Mouse (Mus musculus) heart, adult 8-10 months (tissue): ENCODE data around the gene Arhgap10. TPM values are rescaled to one million over a fixed set of nuclear protein-coding genes. Genes with fewer than 3 reads are reported as not detected.
A peak's percentile ranks its signal among the peaks of the same experiment; 100 is the strongest.

Experiments
- DNase-seq: peaks from one replicate; pipeline ENCODE4 v3.0.0; 2022; ENCODE audit warnings: low spot score
- total RNA-seq, 4 experiments: library from RNA; stranded (reverse); gene quantifications; 2 replicates each; pipeline ENCODE4 v1.2.4; 2022

Gene Arhgap10
- total RNA-seq, 4 experiments from 2014 or later, result 48.4 to 53.0 (median 51.7) TPM

DNA sequence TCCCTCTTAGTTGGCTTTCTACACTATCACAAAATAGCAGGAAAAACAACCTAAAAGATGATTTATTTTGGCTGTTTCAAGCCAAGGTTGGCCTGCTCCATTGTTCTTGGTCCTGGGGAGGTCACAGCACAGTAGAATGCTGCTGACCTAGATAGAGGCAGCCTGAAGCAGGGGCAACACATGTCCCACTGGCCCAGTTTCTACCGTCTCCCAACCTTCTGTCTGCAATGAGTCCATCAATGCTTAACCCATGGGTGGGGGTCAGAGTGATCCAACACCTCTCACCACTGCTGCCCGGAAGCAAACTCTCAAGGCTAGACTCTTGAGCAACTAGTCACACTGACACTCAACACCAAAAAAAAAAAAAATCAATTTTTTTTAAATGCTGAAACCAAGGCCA lies 31.0 kb downstream of the Arhgap10 start:
- DNase-seq, result no peak

DNA sequence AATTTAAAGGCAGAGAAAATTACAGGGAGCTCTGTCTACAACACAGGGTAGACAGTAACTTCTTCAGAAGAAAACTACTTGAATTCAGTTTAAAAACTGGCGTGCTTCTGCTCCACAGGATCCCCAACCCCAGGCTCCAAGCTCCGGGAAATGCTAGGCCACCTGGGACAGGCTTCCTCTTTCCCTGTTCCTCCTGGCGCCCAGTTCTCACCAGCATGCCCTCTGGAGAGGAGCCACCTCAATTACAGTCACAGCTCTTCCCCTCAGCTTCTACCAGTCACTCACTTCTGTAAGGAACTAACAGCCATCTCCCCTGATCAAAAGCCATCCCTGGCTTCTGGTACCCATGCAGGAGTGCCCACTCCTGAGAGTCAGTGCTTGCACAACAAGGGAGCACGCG lies 32.9 kb downstream of the Arhgap10 start:
- no peak for DNase-seq

DNA sequence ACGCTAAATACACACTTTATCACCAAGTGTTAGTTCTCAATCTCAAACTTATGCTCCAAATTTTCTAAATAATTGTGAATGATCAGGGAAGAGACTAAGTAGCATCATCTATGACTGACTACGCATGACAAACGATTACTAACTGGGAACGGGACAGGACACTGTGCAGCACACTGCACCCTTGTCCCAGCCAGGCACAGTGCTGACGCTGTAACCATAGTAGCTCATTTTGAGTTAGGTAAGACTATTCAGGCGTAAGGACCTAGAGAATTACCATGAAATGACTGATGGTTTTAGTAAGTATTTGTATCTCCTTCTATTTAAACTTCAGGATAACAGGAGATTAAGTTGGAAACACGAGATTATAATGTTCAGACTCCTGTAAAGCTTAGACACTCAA lies 33.5 kb downstream of the Arhgap10 start:
- no peak for DNase-seq

GRCm38 (mm10) chr8:77483676-77484075 lies 34.1 kb downstream of the Arhgap10 start:
- no peak for DNase-seq

- DNase-seq, result peak; percentile 46
These were observed 36.0 kb downstream of the Arhgap10 start for GRCm38 (mm10) chr8:77481791-77482190.

DNA sequence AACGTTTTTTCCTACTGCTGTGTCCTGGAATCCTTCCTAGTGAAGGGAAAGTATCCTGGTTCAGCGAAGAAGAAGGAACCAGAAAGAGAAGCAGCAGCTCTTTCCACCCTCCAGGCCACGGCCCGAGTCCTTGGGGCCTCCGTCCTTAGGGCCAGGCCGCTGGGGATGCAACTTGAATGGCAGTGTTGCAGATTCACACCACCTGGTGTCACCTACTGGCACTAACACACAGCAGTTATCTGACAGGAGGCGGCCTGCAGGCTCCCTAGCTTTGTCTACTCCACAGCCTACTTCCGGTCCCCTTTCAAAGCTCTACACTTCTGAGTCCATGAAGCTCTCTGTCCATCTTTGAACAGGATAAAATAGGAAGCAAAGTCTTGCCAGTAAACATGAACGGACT lies 37.8 kb downstream of the Arhgap10 start:
- DNase-seq, result no peak

DNA sequence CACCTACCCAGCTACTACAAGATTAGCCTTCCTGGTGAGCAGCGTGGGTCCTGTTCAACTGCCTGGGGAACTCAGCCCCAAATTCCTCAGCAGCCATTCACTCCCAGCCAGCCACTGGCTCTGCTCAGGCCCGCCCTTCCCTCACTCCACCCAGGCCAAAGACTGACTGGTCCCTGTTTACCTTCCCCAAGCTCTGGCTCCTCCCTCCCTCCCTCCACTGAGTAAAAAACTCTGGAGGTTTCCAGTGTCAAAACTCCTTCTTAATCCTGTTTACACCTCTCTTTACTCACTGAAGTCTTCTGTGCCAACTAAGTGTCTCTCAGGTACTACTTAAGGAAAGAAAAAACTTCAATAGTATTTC lies 38.9 kb downstream of the Arhgap10 start:
- DNase-seq, result no peak

DNA sequence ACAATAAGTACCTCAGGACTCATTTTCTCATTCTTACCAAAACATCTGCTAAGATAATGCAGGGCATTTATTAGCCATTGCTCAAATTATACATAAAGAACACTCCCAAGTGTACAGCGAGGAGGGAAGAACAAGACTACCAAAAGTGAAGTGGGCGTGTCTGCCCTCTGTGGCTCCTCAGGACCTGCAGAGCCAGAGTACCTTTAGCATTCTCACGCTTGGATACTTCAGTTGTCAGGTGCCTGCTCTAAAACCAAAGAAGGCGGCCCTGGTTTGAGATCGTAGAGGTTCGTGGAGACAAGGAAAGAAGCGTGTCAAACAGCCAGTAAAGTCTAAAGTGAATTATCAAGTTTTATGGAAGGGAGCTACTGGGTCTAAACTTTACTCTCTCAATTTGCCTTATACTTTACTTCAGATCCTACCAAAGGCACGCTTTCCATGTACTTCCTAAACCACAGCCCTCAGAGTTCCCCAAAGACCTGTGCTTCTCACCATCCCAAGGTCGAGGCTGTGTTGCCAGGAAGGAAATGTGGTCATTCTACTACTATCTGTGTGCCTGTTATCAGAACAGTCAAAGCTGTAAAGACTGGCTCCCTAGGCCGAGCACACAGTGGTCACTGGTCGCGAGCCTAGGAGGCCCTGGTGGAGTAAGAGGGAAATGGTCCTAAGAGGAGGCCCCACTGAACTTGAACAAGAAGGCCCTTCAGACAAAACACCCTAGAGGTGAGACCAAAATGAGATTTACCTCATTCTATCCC lies 39.4 kb downstream of the Arhgap10 start:
- no peak for DNase-seq

- DNase-seq, result no peak
These were observed 40.1 kb downstream of the Arhgap10 start for GRCm38 (mm10) chr8:77477684-77478083.

- no peak for DNase-seq
These were observed 43.1 kb downstream of the Arhgap10 start for GRCm38 (mm10) chr8:77474614-77475013.

- DNase-seq, result no peak
These were observed 44.0 kb downstream of the Arhgap10 start for GRCm38 (mm10) chr8:77473773-77474172.

DNA sequence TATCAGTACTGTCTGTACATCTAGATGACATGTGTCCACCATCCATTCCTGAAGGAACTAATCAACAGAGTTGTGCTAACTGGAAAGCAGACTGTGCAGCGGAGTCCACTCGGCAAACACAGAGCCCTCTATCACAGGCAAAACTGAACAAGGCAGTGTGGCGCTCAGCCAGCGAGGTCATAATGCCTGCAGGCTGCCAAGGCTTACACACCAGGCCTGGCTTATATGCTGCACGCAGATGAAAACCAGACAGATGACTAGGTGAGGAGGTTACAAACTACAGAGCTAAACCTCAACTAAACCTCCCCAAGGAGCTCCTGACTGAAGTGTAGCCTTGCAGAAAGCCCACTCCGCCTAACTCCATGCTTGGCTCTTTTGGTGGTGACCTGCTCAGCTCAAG lies 44.4 kb downstream of the Arhgap10 start:
- DNase-seq, result peak; percentile 75

GRCm38 (mm10) chr8:77461392-77461791 lies 56.4 kb downstream of the Arhgap10 start:
- DNase-seq, result no peak

- DNase-seq, result no peak
These were observed 57.4 kb downstream of the Arhgap10 start for GRCm38 (mm10) chr8:77460363-77460762.

GRCm38 (mm10) chr8:77459696-77460095 lies 58.1 kb downstream of the Arhgap10 start:
- DNase-seq, result no peak

- no peak for DNase-seq
These were observed 59.2 kb downstream of the Arhgap10 start for GRCm38 (mm10) chr8:77458575-77458974.

DNA sequence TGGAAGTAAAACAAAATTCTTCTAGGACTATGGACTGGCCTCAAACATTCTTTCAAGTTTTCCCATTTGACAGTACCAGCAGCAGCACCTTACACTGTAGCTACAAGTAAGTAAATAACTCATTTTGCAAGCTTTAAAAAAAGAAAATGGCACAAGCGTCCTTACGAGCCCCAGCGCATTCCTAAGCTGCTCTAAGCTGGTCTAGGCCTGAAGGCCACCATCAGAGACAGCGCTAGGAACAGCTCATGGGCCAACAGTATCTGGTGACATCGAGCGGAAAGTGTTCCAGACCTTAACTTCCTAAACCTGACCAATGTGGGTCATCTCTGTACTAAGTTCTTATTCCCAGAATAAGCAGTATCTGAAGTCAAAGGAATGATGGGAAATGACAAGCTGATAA lies 61.5 kb downstream of the Arhgap10 start:
- DNase-seq, result no peak

DNA sequence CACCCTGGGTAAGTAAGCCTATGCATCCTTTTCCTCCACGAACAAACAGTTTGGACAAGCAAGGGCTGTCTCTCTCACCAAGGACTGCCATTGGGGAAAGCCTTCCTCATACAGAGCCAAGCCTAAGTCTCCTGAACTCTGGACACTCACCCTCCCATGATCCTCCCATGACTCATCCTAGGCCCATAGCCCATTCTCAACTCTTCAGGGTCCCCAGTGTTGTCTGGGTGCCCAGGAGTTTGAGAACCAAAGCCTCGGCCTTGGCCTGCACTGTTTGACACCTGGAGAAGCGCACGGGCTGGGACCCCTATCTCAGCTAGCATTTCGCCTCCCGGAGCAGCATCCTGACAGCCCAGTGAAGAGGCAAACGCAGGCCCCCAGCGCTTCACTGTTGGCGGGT lies 63.9 kb downstream of the Arhgap10 start:
- DNase-seq, result no peak

DNA sequence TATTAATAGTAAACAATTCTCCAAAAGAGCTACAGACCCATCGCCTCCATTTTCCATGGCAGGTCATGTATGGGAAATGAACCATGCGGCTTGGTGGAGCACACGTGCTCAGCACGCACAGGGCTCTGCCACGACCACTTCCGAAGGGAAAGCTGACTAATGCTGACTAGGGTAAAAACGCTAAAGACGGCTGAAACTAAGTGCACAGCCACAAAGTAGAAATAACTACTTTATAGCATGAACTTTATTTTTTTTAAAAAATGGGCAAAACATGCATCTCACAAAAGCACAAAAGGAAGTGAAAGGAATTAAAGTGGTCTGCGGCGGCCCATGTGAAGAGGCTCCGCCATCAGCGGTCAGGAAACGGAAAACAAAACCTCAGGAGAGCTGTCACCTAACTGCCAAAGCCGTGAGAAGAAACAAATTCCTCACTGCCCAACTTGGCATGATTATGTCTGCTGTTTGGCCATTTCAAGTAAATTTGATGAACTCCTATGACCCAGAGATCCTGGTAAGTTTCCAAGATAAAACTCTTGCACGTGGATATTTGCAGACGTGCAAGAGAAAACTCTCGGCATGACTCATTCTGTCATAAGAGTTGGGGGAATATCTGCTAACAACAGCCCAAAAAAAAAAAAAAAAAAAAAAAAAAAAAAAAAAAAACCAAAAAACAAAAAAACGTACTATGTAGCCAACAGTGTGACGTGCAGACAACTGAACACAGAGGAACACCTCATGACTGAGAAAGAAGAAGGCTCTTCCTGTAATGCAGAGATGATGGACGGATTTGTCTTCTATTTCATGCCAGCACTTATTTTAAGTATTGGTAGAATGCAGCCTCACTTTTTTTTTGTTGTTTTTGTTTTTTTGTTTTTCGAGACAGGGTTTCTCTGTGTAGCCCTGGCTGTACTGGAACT lies 66.0 kb downstream of the Arhgap10 start:
- DNase-seq, result peak; percentile 39

DNA sequence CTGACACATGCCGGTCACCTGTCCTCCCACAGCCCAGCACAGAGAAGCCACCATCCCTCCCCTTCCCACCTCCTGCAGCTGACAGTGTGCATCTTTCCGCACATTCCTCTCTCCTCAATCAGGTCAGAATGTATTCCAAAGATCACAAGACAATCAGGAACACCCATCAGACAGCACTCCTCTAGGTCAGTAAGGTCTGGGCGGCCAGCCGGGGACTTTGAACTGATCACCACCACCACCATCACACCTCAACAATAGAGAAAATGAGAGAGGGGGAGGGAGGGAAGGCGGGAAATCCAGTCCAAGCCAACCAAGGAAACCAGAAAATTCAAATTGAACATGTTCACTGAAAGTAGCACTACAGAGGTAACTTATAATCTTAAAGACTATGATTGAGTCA lies 66.7 kb downstream of the Arhgap10 start:
- no peak for DNase-seq

GRCm38 (mm10) chr8:77446294-77446693 lies 71.5 kb downstream of the Arhgap10 start:
- no peak for DNase-seq

DNA sequence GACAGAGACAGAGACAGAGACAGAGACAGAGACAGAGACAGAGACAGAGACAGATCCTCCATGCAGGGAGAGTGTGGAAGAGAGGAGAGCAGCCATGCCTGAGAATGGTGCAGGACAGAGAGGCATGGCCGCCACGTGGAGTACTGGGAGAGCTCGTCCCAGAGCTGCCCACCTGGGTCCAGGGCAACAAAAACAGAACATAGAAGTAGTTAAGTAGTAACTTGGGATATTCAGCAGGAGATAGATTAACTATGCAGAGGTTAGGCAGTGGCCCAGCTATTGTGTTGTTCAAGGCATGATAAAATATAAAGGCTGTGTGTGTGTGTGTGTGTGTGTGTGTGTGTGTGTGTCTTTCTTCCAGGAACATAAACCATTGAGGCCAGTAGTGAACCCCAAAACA lies 72.1 kb downstream of the Arhgap10 start:
- DNase-seq, result no peak
